Mouse (Mus musculus): ENCODE results near the gene Lrrk1.

Gene Lrrk1

DNA sequence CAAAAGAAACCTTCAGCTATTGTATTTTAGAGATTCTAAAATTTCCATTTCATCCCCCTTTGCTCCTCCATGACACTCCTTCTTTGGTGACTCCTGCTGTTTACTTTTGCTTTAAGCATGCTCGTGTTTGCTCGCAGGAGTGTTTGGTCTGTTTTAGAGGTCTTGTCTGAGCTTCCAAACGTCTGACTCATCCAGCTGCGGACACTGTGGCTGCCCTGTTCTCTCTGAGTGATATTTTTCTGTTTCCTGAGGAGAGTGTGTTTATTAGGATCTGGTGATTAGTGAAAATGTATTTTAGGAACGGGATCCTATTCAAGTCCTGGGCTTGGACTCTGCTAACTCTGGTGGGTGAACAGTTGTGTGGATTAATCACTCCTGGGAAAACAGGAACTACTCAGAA, 48.5 kb downstream of the Lrrk1 start:
- in situ Hi-C loops (cut with MboI, MseI), result no loop called here

DNA sequence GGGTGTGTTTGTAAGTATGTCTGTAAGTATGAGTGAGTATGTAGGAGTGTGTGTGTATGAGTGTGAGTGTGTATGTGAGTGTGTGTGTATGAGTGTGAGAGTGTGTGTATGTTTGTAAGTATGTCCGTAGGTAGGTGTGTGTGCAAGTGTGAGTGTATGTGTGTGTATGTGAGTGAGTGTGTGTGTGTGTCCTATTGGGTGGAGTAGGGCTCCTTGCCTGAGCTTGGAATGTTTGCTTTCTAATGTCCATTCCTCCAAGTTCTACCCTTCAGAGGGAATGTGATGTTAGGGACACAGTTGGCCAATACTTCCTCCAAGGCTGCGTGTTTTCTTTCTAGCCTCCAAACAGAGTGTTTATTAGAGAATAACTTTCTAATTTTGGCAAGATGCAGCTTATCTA, 51.2 kb downstream of the Lrrk1 start:
- in situ Hi-C loops (cut with MboI, MseI), result no loop called here

DNA sequence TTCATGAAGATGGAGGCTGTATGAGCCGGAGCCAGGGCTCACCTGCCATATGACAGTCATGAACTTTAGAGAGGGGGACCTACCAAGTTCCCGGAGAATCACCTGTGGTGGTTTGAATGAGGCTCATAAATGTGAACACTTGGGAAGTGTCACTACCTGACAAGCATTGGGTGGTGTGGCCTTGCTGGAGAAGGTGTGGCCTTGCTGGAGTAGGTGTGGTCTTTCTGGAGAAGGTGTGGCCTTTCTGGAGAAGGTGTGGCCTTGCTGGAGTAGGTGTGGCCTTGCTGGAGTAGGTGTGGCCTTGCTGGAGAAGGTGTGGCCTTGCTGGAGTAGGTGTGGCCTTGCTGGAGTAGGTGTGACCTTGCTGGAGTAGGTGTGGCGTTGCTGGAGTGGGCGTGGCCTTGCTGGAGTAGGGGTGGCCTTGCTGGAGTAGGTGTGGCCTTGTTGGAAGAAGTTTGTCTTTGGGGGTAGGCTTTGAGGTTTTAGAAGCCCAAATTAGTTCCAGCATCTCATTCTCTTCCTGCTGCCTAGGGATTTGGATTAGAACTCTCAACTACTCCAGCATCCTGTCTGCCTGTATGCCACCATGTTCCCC, 54.1 kb downstream of the Lrrk1 start:
- in situ Hi-C loops (cut with MboI, MseI), result no loop called here

DNA sequence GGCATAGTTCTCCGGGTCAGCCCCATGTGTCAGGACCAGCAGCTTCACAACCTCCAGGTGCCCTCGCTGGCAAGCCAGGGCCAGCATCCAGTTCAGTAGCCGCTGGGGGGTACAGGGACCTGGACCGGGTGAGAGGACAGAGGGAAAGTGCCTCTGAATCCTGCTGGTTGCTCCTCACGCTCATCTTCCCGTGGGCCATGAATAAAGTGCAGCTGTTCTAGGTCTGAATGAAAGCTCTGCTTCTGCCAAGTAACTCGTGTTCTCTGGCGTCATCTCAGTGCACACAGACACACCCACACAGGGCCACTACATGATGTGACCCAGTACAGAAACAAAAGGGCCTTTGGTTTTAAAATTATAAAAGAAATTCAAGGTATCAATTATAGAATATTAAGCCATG, 55.8 kb downstream of the Lrrk1 start:
- in situ Hi-C loops (cut with MboI, MseI), result no loop called here

DNA sequence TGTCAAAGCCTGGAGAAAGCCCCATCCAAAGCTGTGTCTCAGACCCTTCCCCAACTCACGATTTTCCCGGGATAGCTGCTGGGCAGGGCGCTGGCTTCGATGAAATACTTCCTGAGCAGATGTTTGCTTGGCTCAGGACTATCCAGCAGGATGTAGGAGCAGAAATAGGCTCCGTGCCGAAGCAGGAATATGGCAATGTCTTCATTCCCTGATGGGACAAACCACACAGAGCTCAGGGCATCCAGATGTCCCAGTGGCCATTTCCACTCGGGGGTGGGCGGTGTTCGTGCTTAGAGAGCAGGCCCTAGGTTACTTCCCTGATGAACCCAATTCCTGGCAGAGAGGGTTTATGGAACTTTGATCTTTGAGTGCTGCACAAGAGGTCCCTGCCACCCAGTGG, 57.5 kb downstream of the Lrrk1 start:
- in situ Hi-C loops (cut with MboI, MseI), result no loop called here

DNA sequence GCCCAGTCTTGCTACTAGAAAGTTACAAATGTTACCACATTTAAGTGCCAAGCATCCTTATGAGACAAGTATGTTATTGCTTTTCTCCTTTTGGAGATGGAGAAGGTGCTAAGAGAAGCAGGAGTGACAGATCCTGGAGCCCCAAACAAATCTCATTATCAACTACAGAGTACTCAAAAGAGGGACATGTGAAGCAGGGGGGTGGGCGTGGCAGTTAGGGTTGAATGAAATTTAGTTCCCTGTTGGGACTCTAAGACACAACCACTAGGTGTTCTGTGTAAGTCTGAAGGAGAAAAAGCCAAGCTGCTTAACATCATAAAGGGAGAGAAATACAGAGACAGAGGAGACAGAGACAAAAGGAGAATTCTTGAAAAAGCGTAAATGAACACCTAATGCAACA, 60.6 kb downstream of the Lrrk1 start:
- in situ Hi-C loops (cut with MboI, MseI), result no loop called here

DNA sequence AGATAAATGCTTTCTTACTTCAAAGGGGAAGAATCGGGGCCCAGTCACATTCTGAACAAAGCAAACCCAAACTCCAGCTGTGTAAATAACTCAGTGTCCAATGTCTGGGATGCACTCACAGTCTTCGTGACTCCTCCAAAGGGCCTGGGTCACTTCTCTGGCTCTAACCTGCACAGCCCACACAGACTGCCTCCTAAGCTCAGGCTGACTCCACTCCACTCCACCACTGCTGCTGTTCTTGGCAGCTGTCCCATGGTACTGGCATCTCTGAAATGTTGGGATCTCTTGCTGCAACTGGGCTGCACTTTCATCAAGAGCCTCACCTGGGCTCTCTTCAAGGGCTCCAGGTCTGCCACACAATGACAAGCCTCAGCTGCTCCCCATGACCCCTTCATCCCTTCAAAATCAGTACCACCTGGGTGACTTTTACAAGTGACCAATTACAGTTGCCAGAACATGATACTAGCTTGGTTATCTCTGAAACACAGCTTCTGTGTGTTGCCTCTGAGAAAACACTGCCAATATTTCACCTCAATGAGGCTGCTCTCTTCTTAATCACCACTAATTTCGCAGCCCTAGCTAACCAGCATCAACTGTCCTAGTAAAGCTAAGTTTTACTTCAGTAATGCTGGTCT, 62.6 kb downstream of the Lrrk1 start:
- in situ Hi-C loops (cut with MboI, MseI), result no loop called here

DNA sequence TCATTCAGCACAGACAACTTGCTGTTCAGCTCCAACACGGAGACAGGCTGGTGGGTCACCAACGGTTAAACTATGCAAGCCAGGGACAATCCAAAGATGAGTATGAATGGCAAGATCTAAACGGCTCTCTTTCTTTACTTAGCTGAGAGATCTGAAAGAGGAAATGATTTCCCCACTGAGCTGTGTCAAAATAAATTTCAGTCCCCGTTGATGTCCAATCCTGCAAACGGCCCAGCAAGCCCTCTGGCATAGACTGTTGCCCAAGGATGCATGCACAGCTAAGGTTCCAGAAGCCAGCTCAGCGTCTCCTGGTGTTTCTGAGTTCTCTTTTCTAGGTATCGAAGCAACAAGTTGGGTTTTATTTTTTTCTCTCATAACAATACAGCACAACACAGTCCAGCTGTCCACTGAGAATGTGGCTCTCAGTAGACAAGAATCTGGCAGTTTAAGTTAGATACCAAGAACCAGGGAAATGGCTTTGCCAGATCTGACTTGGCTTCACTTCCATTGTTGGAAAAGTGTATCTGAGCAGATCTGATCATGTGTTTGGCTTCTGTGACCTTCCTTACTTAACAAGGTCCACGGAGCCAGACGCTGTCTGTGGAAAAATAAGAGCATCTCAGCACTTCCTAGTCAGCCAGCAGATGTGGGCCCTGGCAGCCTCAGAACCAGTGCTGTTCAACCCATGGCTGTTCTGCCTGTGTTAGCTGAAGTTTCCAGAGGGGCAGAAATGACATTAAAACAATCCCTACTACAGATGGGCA, 64.7 kb downstream of the Lrrk1 start:
- in situ Hi-C loops (cut with MboI, MseI), result no loop called here

DNA sequence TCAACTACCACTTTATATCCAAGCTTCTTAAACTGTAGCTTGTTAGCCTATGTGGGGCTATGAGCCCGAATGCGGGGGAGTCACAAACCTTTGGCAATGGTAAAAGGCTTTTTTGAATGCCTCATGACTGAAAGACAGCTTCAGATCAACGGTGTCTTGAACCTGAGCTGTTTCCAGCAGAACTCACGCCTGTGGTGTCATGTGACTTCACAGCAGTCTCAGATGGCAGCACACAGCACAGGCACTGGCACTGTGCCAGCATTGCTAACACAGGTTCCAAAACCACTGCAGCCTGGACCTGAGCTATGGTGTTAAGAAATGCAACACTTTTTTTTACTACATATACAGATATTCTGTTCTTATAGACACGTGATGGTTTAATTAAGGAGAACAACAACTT, 67.2 kb downstream of the Lrrk1 start:
- in situ Hi-C loops (cut with MboI, MseI), result no loop called here

DNA sequence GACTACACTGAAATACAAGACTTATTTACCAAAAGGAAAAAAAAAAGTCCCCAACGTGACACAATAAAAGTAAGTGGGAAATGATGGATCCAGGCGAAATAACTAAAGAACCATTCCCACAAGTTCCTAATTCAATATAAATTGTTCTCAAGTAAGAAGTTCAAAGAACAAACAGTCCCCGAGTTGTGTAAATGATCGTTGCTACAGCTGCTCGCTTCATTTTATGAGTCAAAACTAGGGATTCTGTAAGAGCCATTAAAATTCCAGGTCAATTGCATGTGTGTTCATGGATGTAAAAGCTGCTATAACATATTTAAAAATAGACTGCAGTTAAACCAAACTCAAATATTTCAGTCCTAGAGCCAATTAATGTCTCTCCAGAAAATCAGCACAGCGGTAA, 70.0 kb downstream of the Lrrk1 start:
- in situ Hi-C loops (cut with MboI, MseI), result no loop called here

DNA sequence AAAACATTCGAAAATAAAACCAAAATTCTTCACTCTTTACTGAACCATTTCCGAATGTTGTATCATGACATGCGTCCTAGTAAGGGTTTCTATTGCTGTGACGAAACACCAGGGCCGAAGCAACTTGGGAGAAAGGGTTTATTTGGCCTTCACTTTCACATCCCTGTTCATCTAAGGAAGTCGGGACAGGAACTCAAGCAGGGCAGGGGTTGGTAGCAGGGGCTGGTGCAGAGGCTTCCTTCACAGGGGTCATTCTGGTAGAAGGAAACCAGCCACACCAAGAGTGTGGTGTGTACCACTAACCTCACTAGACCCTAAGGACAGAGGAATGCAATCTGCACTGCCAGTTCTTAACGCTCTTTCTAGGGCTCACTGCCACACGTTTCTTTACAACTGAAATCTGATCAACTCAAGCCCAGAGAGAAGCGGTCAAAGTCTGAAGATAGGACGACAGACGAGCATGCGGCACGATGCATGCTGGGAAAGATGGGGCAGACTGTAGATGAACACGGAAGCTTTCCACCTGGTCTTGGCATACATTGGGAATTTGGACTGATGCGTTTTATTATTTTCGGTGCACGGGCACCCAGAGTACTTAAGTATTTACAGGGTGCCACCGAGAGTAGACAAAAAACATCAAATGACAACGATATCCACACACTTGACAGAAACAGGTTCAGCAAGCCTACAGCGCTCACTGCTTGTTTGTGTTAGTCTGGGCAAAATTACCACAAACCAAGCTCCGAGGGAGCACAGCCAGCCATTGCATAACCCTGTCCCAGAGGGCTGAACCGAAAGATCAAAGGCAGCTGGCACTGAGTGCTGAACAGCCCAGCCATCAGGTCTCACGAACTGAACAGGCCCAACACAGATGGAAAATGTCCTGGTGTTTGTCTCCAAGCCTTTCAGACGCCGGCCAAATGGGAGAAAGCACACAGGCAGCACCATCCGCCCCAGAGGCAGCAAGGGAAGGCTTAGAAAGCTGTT, 77.2 kb downstream of the Lrrk1 start:
- in situ Hi-C loops (cut with MboI, MseI), result no loop called here

DNA sequence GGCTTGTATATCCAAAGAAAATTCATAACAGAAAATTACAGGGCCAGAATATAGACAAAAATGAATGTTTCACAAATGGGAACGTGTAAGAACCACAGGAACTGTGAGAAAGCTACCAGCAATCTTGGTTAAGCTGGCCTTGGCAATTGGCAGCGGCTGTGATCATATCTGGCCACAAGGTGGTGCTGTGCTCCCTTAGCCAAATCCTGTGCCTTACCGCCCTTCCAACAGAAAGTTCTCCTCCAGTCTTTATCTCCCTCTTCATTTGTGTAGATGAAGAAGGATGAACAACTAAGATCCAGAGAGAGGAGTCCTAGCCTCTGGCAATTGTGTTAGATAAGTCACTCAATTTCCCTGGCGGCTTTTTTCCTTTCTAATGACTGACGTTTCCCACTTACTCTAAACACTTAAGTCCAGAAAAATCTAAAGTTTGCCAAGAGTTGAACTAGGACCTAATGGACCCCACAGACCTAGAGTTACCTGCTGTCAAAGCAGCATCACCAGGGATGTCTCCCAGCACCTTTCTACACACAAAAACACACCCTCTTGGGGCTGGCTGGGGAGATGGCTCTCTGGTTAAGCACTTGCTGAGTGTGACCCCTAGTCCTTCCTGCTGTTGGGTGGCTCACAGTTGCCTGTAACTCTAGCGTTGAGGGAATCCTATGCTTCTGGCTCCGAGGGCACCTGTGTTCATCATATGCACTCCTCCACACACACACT, 78.0 kb downstream of the Lrrk1 start:
- in situ Hi-C loops (cut with MboI, MseI), result loop anchor here (5.0 to 10.0 kb wide), 2 partner anchors 82 to 345 kb away; no protein-coding TSS in a partner anchor

DNA sequence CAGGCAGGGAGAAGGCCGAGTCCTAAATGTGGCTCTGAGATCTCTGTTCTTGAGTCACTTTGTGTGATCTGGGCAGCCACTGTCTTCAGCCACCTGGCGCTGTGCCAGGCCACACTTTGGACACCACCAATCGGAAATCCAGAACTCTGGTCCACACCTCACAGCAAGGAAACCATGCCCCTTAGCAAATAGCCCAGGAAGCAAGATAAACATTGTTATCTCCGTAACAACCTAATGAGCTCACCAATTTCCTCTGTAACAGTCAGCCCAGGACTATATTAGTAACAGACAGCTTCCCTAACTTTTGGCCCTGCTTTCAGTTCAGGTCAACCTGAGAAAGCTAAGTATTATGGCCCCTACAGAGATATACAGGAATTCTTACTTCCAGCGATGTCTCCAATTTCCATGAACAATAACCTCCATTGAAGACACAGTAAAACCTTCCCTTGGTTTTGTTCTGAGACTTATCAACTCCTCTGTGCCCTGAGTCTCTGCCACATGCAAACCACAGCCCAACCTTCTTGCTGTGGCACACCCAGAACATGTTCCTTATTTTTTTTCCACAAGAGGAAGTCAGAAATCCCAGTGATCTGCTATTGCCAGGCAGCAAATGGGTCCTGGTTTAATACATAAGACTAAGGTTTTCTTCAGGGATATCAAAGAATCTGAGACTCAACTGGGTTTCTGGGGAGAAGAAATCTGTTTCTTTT, 78.8 kb downstream of the Lrrk1 start:
- in situ Hi-C loops (cut with MboI, MseI), result loop anchor here (5.0 to 10.0 kb wide), 2 partner anchors 83 to 345 kb away; no protein-coding TSS in a partner anchor

DNA sequence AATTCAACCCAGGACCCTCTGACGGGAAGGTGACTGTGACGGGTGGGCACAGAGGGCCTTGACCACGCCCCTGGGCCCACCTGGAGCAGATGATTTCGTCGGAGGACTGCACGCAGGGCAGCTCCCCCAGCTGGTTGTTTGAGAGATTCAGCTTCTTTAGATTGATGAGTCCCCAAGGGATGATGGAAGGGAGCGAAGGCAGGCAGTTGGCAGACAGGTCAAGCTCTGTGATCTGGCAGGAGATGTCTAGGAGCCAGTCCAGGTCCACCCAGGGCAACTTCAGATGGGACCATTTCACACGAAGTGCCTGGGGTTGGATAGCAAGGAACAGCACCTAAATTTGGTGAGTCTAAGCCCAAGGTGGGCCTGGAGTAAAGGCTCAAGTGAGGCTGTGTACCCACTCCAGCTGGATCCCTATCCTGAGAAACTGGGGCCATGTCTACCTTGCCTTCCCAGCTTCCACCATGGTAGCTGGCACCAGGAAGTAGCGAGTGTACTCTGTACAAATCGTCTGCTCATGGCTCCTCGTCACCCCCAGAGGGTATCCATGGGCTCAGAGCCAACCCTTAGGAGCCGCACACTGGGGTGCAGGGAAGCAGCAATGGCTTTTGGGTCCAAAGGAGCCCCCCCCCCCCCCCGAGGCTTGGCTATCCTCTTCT, 79.4 kb downstream of the Lrrk1 start:
- in situ Hi-C loops (cut with MboI, MseI), result loop anchor here (5.0 to 10.0 kb wide), 2 partner anchors 84 to 346 kb away; no protein-coding TSS in a partner anchor

DNA sequence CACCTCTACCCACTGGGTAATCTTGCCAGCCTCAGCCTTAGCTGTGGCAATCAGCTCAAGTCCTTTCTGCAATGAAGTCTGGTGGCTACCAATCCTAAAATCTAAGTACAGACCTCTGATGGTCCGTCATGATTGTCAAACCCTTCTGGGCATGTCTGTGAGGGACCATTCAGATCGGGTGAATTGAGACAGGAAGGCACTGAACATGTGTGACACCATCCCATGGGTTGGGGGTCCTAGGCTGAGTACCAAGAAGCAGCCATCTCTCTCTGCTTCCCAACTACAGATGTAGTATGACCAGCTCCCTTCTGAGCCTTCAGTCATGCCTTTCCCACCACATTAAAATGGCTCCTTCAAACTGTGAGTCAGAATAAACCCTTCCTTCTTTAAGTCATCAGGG, 80.4 kb downstream of the Lrrk1 start:
- in situ Hi-C loops (cut with MboI, MseI), result loop anchor here (5.0 to 10.0 kb wide), 2 partner anchors 85 to 347 kb away; no protein-coding TSS in a partner anchor

DNA sequence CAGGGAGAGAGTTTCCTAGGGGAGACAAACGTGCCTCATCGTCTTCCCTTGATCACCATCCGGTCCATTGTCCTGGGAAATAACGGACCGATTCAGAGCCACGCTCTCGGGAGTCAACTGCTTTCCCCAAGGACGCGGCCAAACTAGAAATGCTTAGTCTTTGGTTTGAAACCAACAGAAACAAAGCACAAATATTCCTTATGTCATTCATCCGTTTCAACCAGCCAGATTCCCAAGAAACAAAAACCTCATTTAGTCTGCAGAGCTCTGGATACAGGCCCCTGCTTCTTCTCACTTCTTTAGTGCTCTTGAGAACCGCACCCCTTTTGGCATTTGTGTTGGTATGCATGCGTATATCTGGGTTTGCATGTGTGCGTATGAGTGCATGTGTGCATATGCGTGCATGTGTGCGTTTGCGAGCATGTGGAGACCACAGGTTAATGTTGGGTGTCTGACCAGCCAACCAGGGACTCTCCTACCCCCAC, 82.4 kb downstream of the Lrrk1 start:
- in situ Hi-C loops (cut with MboI, MseI), result loop anchor here (5.0 to 10.0 kb wide), 2 partner anchors 87 to 349 kb away; no protein-coding TSS in a partner anchor

DNA sequence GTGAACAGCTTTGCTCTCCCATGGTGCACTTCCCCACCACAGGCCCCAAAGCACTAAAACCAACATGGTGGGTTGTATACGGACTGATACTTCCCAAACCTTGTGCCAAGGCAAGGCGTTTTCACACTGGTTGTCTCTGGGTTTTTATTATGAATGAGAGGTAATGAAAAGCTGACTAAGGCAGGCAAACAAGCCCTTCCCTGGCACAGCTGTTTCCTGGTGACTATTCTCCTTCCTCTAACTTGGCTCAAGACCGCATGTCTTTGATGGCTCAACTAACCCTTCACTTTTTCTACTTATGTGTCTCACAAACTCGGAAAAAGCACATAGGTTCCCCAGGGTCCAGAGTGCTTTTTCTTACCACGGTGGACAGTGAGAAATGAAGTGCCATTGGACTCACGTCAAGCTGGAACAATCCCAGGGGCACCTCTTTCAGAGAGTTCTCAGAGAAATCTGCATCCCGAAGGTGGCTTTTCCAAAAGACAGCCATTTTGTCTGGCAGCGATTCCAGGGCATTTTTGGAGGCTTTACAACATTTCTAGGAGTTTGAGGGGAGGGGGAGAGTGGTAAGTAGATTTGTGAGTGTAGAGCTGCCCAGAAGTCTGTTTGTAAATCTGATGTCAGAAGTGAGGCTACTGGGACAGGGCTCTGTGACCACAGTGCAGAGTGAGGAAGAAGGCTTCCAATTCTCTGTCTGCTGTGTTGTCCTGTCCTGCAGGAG, 83.0 kb downstream of the Lrrk1 start:
- in situ Hi-C loops (cut with MboI, MseI), result loop anchor here (5.0 to 10.0 kb wide), 3 partner anchors 87 to 350 kb away; no protein-coding TSS in a partner anchor

DNA sequence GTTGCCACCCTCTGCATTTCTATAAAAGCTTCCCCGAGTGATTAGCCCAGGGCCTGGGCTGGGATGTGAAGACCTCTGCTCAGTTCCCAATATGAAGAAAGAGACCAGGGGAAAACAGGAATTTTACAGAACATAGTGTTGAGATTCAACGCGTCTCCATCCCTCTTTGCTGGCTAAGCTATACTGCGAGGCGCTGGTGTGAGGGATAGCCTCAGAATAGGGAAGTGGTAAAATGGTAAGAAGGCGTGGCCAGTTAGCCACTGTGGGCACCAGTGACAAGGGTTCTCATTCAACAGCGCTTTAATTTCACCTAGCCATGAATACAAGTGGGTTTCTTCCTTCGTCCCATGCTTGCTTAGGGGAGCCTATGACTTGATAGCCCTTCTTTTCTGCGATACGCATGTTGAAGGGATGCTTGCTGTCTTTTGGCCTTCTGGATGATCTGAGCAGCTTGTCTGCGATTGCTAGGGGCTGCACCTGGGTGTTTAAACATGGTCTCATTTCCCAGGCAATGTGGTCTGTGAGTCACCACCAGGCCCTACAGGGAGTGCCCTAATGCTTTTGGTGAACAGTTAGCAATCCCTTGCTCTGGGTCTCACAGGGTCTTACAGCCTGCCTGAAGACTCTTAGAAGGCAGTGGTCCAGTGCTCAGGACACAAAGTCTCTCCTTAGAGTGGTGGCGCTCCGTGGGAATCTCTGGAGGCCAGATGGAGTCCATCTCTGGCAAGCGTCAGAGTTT, 84.1 kb downstream of the Lrrk1 start:
- in situ Hi-C loops (cut with MboI, MseI), result loop anchor here (5.0 to 10.0 kb wide), 2 partner anchors 202 to 351 kb away; no protein-coding TSS in a partner anchor

Data from regulatory T cell (primary cell).